Mouse (Mus musculus) neural tube, embryonic 11.5 days (tissue): ENCODE measurements around the gene Clec9a. TPM values are rescaled to one million over a fixed set of nuclear protein-coding genes. Genes with fewer than 3 reads are reported as not detected.

Source experiments
- ATAC-seq: fragments of 200-750 bp; cut with Nextera tagmentation; 2 replicates; pipeline ENCODE4 v1.8.0; 2017; ENCODE audit warnings: moderate number of reproducible peaks, mild to moderate bottlenecking, moderate TSS enrichment, moderate library complexity; ENCODE audit not compliant: insufficient read depth, low FRiP score, low TSS enrichment
- DNase-seq: peaks from one replicate; pipeline ENCODE4 v3.0.0-alpha.2; 2015; ENCODE audit warnings: low spot score
- H3K27ac ChIP-seq: fragments of 300-500 bp; sonication (generic); 2 replicates; pipeline ENCODE4 v1.5.1; 2014; ENCODE audit warnings: low read depth, mild to moderate bottlenecking, low read length
- H3K27me3 ChIP-seq: fragments of 300-500 bp; sonication (generic); 2 replicates; pipeline ENCODE4 v1.6.1; 2014; ENCODE audit warnings: mild to moderate bottlenecking, low read length, mixed read lengths; ENCODE audit not compliant: control insufficient read depth, insufficient read depth
- H3K36me3 ChIP-seq: fragments of 300-500 bp; sonication (generic); 2 replicates; pipeline ENCODE4 v1.6.1; 2014; ENCODE audit warnings: mild to moderate bottlenecking, low read length, moderate library complexity, mixed read lengths; ENCODE audit not compliant: control insufficient read depth, insufficient read depth
- H3K4me1 ChIP-seq: fragments of 300-500 bp; sonication (generic); 2 replicates; pipeline ENCODE4 v1.6.1; 2014; ENCODE audit warnings: low read length, mixed read lengths; ENCODE audit not compliant: control insufficient read depth, insufficient read depth
- H3K4me2 ChIP-seq: fragments of 300-500 bp; sonication (generic); 2 replicates; pipeline ENCODE4 v1.6.1; 2014; ENCODE audit warnings: low read depth, mild to moderate bottlenecking, moderate library complexity
- H3K4me3 ChIP-seq: fragments of 300-500 bp; sonication (generic); 2 replicates; pipeline ENCODE4 v1.5.1; 2014; ENCODE audit warnings: low read depth, low read length
- H3K9ac ChIP-seq: fragments of 300-500 bp; sonication (generic); 2 replicates; pipeline ENCODE4 v1.6.1; 2014; ENCODE audit warnings: mild to moderate bottlenecking, low read length
- H3K9me3 ChIP-seq: fragments of 300-500 bp; sonication (generic); 2 replicates; pipeline ENCODE4 v1.6.1; 2016; ENCODE audit warnings: low read length; ENCODE audit not compliant: control insufficient read depth
- WGBS: fragments of 180-500 bp; shearing (Covaris S2); extraction: QIAGEN DNeasy Blood & Tissue Kit; methylation state at CpG from one replicate; pipeline ENCODE4 v1.1.7; 2014; 5-methylcytosine and 5-hydroxymethylcytosine counted together
- polyA plus RNA-seq: library from polyadenylated mRNA; unstranded; fragments of >200 nt; fragmentation: Nextera tagmentation; extraction: Ambion mirVana; gene quantifications from 2 replicates; pipeline ENCODE4 v1.2.1, GENCODE M21; 2014

Clec9a gene
- polyA plus RNA-seq, 1 experiment from 2014 or later: 0.37 TPM

GRCm38 (mm10) chr6:129385000-129385399, 23.7 kb upstream of the Clec9a start:
- Histone ChIP-seq H3K9ac (no peak overlapping the region), H3K9me3 (no peaks in the 10 kb centered on the region), H3K36me3 (no peaks in the 10 kb centered on the region), H3K4me2 (no peak overlapping the region), H3K4me1 (no peaks in the 10 kb centered on the region), H3K27me3 (no peaks in the 10 kb centered on the region), H3K4me3 (no peak overlapping the region), H3K27ac (no peak overlapping the region)
- DNase-seq (no peak), ATAC-seq (no peak)
- WGBS: 52% methylated on average over 4 of the region's 4 CpGs

- DNase-seq (no peak), ATAC-seq (no peak)
- Histone ChIP-seq H3K4me3 (no peak within 1 kb of the TSS), H3K27me3 (no peaks in the 10 kb centered on the region), H3K9ac (no peak within 1 kb of the TSS), H3K27ac (no peak within 1 kb of the TSS), H3K4me1 (no peaks in the 10 kb centered on the region), H3K36me3 (no peaks in the 10 kb centered on the region), H3K9me3 (no peaks in the 10 kb centered on the region), H3K4me2 (no peak within 1 kb of the TSS)
- 78% methylated on average over 2 of the region's 2 CpGs for WGBS
Measured at GRCm38 (mm10) chr6:129385774-129386173, 22.9 kb upstream of the Clec9a start, which contains the start of gene Clec12b. Gene Clec12b (minus strand): TSS chr6:129385874.

GRCm38 (mm10) chr6:129393087-129393720, 15.5 kb upstream of the Clec9a start:
- Histone ChIP-seq H3K9me3 (no peaks in the 10 kb centered on the region), H3K36me3 (no peaks in the 10 kb centered on the region), H3K4me2 (no peak overlapping the region), H3K27ac (no peak overlapping the region), H3K4me1 (no peaks in the 10 kb centered on the region), H3K4me3 (no peak overlapping the region), H3K9ac (no peak overlapping the region), H3K27me3 (no peaks in the 10 kb centered on the region)
- no peak for DNase-seq
- 33% methylated on average over 2 of the region's 2 CpGs for WGBS
- no peak for ATAC-seq

- 80% methylated on average over 5 of the region's 6 CpGs for WGBS
- no peaks in the 10 kb centered on the region for H3K9me3 ChIP-seq
- H3K9ac ChIP-seq: no peak overlapping the region
- no peak overlapping the region for H3K4me2 ChIP-seq
- ATAC-seq: 0 out of 2 replicates have a peak, but pooled peaks have one; percentile 55
- no peak overlapping the region for H3K4me3 ChIP-seq
- no peak overlapping the region for H3K27ac ChIP-seq
- H3K36me3 ChIP-seq: no peaks in the 10 kb centered on the region
- no peak for DNase-seq
- H3K4me1 ChIP-seq: no peaks in the 10 kb centered on the region
- no peaks in the 10 kb centered on the region for H3K27me3 ChIP-seq
Measured at GRCm38 (mm10) chr6:129393732-129394131, 14.9 kb upstream of the Clec9a start.

GRCm38 (mm10) chr6:129396997-129397396, 11.7 kb upstream of the Clec9a start, which contains the start of gene Clec1b:
Gene Clec1b (plus strand): TSS chr6:129397297.
- H3K9me3 ChIP-seq: no peaks in the 10 kb centered on the region
- DNase-seq (no peak), ATAC-seq (no peak)
- H3K9ac ChIP-seq: no peak within 1 kb of the TSS
- WGBS: 88% methylated on average over 8 of the region's 8 CpGs
- no peaks in the 10 kb centered on the region for H3K27me3 ChIP-seq
- no peak within 1 kb of the TSS for H3K4me2 ChIP-seq
- H3K36me3 ChIP-seq: no peaks in the 10 kb centered on the region
- no peak within 1 kb of the TSS for H3K4me3 ChIP-seq
- no peak within 1 kb of the TSS for H3K27ac ChIP-seq
- H3K4me1 ChIP-seq: no peaks in the 10 kb centered on the region

GRCm38 (mm10) chr6:129399945-129400344, 8.7 kb upstream of the Clec9a start:
- H3K9ac ChIP-seq: no peak overlapping the region
- WGBS: 77% methylated on average over 6 of the region's 6 CpGs
- ATAC-seq (no peak), DNase-seq (no peak)
- H3K4me2 ChIP-seq: no peak overlapping the region
- no peaks in the 10 kb centered on the region for H3K36me3 ChIP-seq
- H3K4me1 ChIP-seq: no peaks in the 10 kb centered on the region
- H3K9me3 ChIP-seq: no peaks in the 10 kb centered on the region
- no peak overlapping the region for H3K27ac ChIP-seq
- H3K4me3 ChIP-seq: no peak overlapping the region
- H3K27me3 ChIP-seq: no peaks in the 10 kb centered on the region

GRCm38 (mm10) chr6:129402404-129402803, 6.3 kb upstream of the Clec9a start:
- Histone ChIP-seq H3K4me1 (no peaks in the 10 kb centered on the region), H3K9ac (no peak overlapping the region), H3K4me2 (no peak overlapping the region), H3K36me3 (no peaks in the 10 kb centered on the region), H3K4me3 (no peak overlapping the region), H3K27ac (no peak overlapping the region), H3K9me3 (no peaks in the 10 kb centered on the region), H3K27me3 (no peaks in the 10 kb centered on the region)
- ATAC-seq: no peak
- 93% methylated on average over 2 of the region's 2 CpGs for WGBS
- no peak for DNase-seq

GRCm38 (mm10) chr6:129403391-129403790, 5.3 kb upstream of the Clec9a start:
- DNase-seq: no peak
- WGBS: 89% methylated on average over 6 of the region's 6 CpGs
- ATAC-seq: no peak
- Histone ChIP-seq H3K9ac (no peak overlapping the region), H3K4me2 (no peak overlapping the region), H3K27me3 (no peaks in the 10 kb centered on the region), H3K4me1 (no peaks in the 10 kb centered on the region), H3K4me3 (no peak overlapping the region), H3K27ac (no peak overlapping the region), H3K9me3 (no peaks in the 10 kb centered on the region), H3K36me3 (no peaks in the 10 kb centered on the region)

GRCm38 (mm10) chr6:129405999-129406398, 2.7 kb upstream of the Clec9a start:
- no peak overlapping the region for H3K27ac ChIP-seq

More at GRCm38 (mm10) chr6:129405999-129406398, 2.7 kb upstream of the Clec9a start:
- no peaks in the 10 kb centered on the region for H3K27me3 ChIP-seq
- no peak overlapping the region for H3K4me2 ChIP-seq
- H3K4me1 ChIP-seq: no peaks in the 10 kb centered on the region
- DNase-seq: no peak
- no peak overlapping the region for H3K9ac ChIP-seq
- H3K9me3 ChIP-seq: no peaks in the 10 kb centered on the region
- ATAC-seq: no peak
- H3K36me3 ChIP-seq: no peaks in the 10 kb centered on the region
- H3K4me3 ChIP-seq: no peak overlapping the region
